Mouse (Mus musculus): ENCODE measurements around the gene Irf9. TPM values are rescaled to one million over a fixed set of nuclear protein-coding genes. Genes with fewer than 3 reads are reported as not detected.

The Irf9 gene
- polyA plus RNA-seq, 1 experiment from 2014 or later: 11.6 TPM

DNA sequence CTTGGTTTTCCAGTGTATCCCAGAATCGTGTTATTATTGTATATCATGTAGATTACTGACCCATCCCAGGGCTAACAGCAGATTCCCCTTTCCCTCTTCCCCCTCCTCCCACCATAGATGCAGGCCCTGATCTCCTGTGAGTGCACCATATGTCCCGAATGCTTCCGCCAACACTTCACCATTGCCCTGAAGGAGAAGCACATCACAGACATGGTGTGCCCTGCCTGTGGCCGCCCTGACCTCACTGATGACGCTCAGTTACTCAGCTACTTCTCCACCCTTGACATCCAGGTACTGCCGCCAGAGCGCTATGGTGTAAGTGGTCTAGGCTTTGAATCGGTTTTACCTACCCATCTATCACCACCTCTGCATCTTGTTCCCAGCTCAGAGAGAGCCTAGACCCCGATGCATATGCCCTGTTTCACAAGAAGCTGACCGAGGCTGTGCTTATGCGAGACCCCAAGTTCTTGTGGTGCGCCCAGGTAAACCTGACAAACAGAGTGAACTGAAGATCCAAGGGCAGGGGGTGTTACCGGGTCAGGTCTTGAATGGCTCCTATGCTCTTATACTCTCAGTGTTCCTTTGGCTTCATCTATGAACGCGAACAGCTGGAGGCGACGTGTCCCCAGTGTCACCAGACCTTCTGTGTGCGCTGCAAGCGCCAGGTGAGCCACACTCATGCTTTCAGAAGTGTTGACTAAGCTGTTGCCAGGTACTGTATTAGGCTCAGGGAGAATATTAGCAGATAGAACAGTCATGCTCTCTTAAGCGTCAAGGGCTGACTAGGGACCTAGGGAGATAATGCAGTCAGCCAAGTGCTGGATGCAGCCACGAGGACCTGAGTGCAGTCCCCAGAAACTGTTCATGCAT lies 4.6 kb upstream of the Irf9 start:
- no peaks in the 10 kb centered on the region for H3K4me1 ChIP-seq (ENCODE audit: control insufficient read depth, insufficient read depth, low read length)
- no peak overlapping the region for H3K9ac ChIP-seq (ENCODE audit: low read depth, low read length)
- no peak overlapping the region for H3K4me3 ChIP-seq (ENCODE audit: low read length)
- no peaks in the 10 kb centered on the region for H3K27me3 ChIP-seq (ENCODE audit: control insufficient read depth, insufficient read depth, low read length)
- H3K9me3 ChIP-seq (ENCODE audit: control insufficient read depth, low read length): no peaks in the 10 kb centered on the region
- 88% methylated on average over 21 of the region's 21 CpGs for WGBS
- H3K36me3 ChIP-seq (ENCODE audit: control insufficient read depth, insufficient read depth, low read length): peaks cover 79% of the 10 kb centered on the region
- no peak for ATAC-seq (ENCODE audit: low FRiP score, low TSS enrichment)
- H3K27ac ChIP-seq (ENCODE audit: low read depth, low read length): no peak overlapping the region
- no peak overlapping the region for H3K4me2 ChIP-seq (replicated peaks; ENCODE audit: low read depth, low read length)

- H3K4me3 ChIP-seq (ENCODE audit: low read length): peak overlapping the region; percentile 33
- peak overlapping the region; percentile 41 for H3K4me2 ChIP-seq (replicated peaks; ENCODE audit: low read depth, low read length)
- H3K9me3 ChIP-seq (ENCODE audit: control insufficient read depth, low read length): no peaks in the 10 kb centered on the region
- WGBS: 13% methylated on average over 19 of the region's 19 CpGs
- peaks cover 5% of the 10 kb centered on the region; the same call in 1 of the 2 replicates for H3K4me1 ChIP-seq (ENCODE audit: control insufficient read depth, insufficient read depth, low read length)
- peak; percentile 91 for ATAC-seq (ENCODE audit: low FRiP score, low TSS enrichment)
- H3K27me3 ChIP-seq (ENCODE audit: control insufficient read depth, insufficient read depth, low read length): no peaks in the 10 kb centered on the region
- peaks cover 65% of the 10 kb centered on the region for H3K36me3 ChIP-seq (ENCODE audit: control insufficient read depth, insufficient read depth, low read length)
- peak overlapping the region; percentile 70 for H3K27ac ChIP-seq (ENCODE audit: low read depth, low read length)
- peak overlapping the region; percentile 52; the same call in 1 of the 2 replicates for H3K9ac ChIP-seq (ENCODE audit: low read depth, low read length)
These were observed 534 bp downstream of the Irf9 start for GRCm38 (mm10) chr14:55603633-55604576.

DNA sequence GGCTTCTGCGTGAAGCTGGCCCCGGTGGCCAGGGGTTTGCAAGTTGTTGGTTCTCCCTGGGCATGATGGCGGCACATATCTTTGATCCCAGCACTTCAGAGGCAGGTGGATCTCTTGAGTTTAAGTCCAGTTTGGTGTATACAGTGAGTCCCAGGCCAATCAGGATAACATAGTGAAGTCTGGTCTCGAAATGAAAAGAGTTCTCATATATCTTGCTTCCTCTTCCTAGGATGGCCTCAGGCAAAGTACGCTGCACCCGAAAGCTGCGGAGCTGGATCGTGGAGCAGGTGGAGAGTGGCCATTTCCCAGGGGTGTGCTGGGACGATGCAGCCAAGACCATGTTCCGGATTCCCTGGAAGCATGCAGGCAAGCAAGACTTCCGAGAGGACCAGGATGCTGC lies 1.5 kb downstream of the Irf9 start:
- H3K4me3 ChIP-seq (ENCODE audit: low read length): no peak overlapping the region
- peaks cover 67% of the 10 kb centered on the region for H3K36me3 ChIP-seq (ENCODE audit: control insufficient read depth, insufficient read depth, low read length)
- H3K4me1 ChIP-seq (ENCODE audit: control insufficient read depth, insufficient read depth, low read length): peaks cover 5% of the 10 kb centered on the region; the same call in 1 of the 2 replicates
- 83% methylated on average over 11 of the region's 11 CpGs for WGBS
- no peak overlapping the region for H3K9ac ChIP-seq (ENCODE audit: low read depth, low read length)
- no peaks in the 10 kb centered on the region for H3K27me3 ChIP-seq (ENCODE audit: control insufficient read depth, insufficient read depth, low read length)
- H3K4me2 ChIP-seq (replicated peaks; ENCODE audit: low read depth, low read length): no peak overlapping the region
- H3K27ac ChIP-seq (ENCODE audit: low read depth, low read length): no peak overlapping the region
- no peak for ATAC-seq (ENCODE audit: low FRiP score, low TSS enrichment)
- H3K9me3 ChIP-seq (ENCODE audit: control insufficient read depth, low read length): no peaks in the 10 kb centered on the region

DNA sequence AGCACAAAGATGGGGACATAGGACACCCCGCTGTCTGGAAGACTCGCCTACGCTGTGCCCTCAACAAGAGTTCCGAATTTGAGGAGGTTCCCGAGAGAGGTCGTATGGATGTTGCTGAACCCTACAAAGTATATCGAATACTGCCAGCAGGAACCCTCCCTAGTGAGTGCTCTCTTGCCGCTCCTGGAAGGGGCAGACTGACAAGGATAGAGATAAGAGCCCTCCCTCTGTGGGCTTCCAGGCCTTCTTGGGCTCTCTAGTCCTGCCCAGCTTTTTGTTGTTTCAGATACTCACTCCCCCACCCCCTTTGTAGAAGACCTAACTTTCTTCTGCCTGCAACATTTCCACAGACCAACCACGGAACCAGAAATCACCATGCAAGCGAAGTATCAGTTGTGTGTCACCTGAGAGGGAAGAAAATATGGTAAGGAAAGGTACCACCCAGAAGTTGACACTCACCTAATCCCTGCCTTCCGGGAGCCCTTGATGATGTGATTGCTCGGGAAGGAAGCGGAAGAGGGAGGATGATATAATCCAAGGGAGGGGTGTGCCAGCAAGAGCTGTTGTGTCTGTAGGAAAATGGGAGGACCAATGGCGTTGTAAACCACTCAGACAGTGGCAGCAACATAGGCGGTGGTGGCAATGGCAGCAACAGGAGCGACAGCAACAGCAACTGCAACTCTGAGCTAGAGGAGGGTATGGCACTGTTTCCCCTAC lies 2.5 kb downstream of the Irf9 start:
- no peak for ATAC-seq (ENCODE audit: low FRiP score, low TSS enrichment)
- H3K36me3 ChIP-seq (ENCODE audit: control insufficient read depth, insufficient read depth, low read length): peaks cover 58% of the 10 kb centered on the region
- H3K27ac ChIP-seq (ENCODE audit: low read depth, low read length): no peak overlapping the region
- 92% methylated on average over 16 of the region's 16 CpGs for WGBS
- H3K9me3 ChIP-seq (ENCODE audit: control insufficient read depth, low read length): no peaks in the 10 kb centered on the region
- no peak overlapping the region for H3K9ac ChIP-seq (ENCODE audit: low read depth, low read length)
- H3K4me1 ChIP-seq (ENCODE audit: control insufficient read depth, insufficient read depth, low read length): peaks cover 5% of the 10 kb centered on the region; the same call in 1 of the 2 replicates
- no peak overlapping the region for H3K4me2 ChIP-seq (replicated peaks; ENCODE audit: low read depth, low read length)
- no peaks in the 10 kb centered on the region for H3K27me3 ChIP-seq (ENCODE audit: control insufficient read depth, insufficient read depth, low read length)
- no peak overlapping the region for H3K4me3 ChIP-seq (ENCODE audit: low read length)

GRCm38 (mm10) chr14:55608339-55608738 lies 5.0 kb downstream of the Irf9 start:
- no peaks in the 10 kb centered on the region for H3K9me3 ChIP-seq (ENCODE audit: control insufficient read depth, low read length)
- H3K27ac ChIP-seq (ENCODE audit: low read depth, low read length): no peak overlapping the region
- H3K4me1 ChIP-seq (ENCODE audit: control insufficient read depth, insufficient read depth, low read length): peaks cover 5% of the 10 kb centered on the region; the same call in 1 of the 2 replicates
- no peak overlapping the region for H3K4me3 ChIP-seq (ENCODE audit: low read length)
- no peaks in the 10 kb centered on the region for H3K27me3 ChIP-seq (ENCODE audit: control insufficient read depth, insufficient read depth, low read length)
- no peak for ATAC-seq (ENCODE audit: low FRiP score, low TSS enrichment)
- H3K9ac ChIP-seq (ENCODE audit: low read depth, low read length): no peak overlapping the region; the same call in 1 of the 2 replicates
- WGBS: 94% methylated on average over 6 of the region's 6 CpGs
- H3K36me3 ChIP-seq (ENCODE audit: control insufficient read depth, insufficient read depth, low read length): peaks cover 41% of the 10 kb centered on the region
- H3K4me2 ChIP-seq (replicated peaks; ENCODE audit: low read depth, low read length): no peak overlapping the region

DNA sequence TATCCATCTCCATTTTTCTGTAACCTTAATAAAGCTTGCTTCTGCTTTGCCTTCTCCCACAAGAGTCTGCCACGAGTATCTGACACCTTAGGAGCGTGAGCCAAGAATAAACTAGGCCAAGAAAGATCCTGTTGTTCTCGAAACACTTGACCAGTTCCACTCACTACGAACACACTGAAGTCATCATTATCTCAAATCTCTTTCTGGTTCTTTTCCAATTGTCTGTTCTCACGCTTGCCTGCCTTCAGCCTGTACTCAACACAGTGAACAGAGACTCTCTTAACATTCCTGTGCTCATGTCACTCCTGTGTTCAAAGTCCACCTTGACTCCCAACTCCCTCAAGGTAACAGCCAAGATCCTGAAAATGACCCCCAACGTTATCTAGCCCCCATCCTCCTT lies 10.0 kb downstream of the Irf9 start:
- no peak overlapping the region for H3K27ac ChIP-seq (ENCODE audit: low read depth, low read length)
- H3K27me3 ChIP-seq (ENCODE audit: control insufficient read depth, insufficient read depth, low read length): no peaks in the 10 kb centered on the region
- H3K9me3 ChIP-seq (ENCODE audit: control insufficient read depth, low read length): no peaks in the 10 kb centered on the region
- no peak overlapping the region for H3K4me3 ChIP-seq (ENCODE audit: low read length)
- 67% methylated on average over 6 of the region's 6 CpGs for WGBS
- ATAC-seq (ENCODE audit: low FRiP score, low TSS enrichment): no peak
- no peaks in the 10 kb centered on the region for H3K4me1 ChIP-seq (ENCODE audit: control insufficient read depth, insufficient read depth, low read length)
- H3K4me2 ChIP-seq (replicated peaks; ENCODE audit: low read depth, low read length): no peak overlapping the region
- H3K36me3 ChIP-seq (ENCODE audit: control insufficient read depth, insufficient read depth, low read length): peaks cover 15% of the 10 kb centered on the region
- H3K9ac ChIP-seq (ENCODE audit: low read depth, low read length): no peak overlapping the region

DNA sequence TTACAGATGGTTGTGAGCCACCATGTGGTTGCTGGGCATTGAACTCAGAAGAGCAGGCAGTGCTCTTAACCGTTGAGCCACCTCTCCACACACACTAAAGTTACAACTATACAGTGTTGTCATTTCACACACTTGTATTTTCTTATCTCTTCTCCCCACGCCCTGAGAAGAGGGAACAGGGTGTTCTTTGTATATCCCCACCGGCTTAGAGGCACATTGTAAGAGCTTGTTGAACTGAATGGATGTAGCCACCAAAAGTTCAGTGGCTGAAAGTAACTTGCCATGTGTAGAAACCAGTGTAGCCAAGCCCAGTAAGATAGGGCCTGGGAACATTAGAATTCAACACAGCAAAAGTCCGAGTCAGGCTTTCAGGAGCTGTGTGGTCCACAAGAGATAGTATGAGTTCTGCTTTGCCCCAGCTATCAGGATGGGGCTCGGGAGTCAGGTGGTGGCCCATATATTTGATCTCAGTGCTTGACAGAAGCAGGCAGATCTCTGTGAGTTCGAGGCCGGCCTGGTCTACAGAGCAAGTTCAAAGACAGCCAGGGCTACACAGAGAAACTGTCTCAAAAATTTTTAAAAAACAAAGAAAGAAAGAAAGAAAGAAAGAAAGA lies 11.3 kb downstream of the Irf9 start:
- no peak overlapping the region for H3K4me3 ChIP-seq (ENCODE audit: low read length)
- no peak overlapping the region for H3K4me2 ChIP-seq (replicated peaks; ENCODE audit: low read depth, low read length)
- H3K9me3 ChIP-seq (ENCODE audit: control insufficient read depth, low read length): no peaks in the 10 kb centered on the region
- H3K4me1 ChIP-seq (ENCODE audit: control insufficient read depth, insufficient read depth, low read length): no peaks in the 10 kb centered on the region
- H3K27me3 ChIP-seq (ENCODE audit: control insufficient read depth, insufficient read depth, low read length): no peaks in the 10 kb centered on the region
- H3K36me3 ChIP-seq (ENCODE audit: control insufficient read depth, insufficient read depth, low read length): peaks cover 2% of the 10 kb centered on the region
- 77% methylated on average over 7 of the region's 7 CpGs for WGBS
- ATAC-seq (ENCODE audit: low FRiP score, low TSS enrichment): no peak
- no peak overlapping the region for H3K9ac ChIP-seq (ENCODE audit: low read depth, low read length)
- no peak overlapping the region for H3K27ac ChIP-seq (ENCODE audit: low read depth, low read length)

DNA sequence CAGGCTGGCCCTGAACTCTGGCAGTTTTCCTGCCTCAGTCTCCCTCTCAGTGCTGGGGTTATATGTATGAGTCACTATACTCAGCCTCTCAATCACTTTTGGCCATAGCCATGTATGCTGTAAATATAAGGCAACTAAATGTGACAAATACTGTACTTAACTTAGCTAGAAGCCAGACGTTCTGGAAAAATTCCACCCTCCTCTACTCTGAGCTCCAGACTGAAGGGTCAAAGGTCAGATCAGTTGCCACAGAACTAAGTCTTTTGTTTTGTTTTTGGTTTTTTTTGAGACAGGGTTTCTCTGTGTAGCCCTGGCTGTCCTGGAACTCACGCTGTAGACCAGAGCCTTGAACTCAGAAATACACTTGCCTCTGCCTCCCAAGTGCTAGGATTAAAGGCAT lies 12.5 kb downstream of the Irf9 start:
- H3K27ac ChIP-seq (ENCODE audit: low read depth, low read length): no peak overlapping the region
- H3K4me3 ChIP-seq (ENCODE audit: low read length): no peak overlapping the region
- H3K9ac ChIP-seq (ENCODE audit: low read depth, low read length): no peak overlapping the region
- no peaks in the 10 kb centered on the region for H3K4me1 ChIP-seq (ENCODE audit: control insufficient read depth, insufficient read depth, low read length)
- no peaks in the 10 kb centered on the region for H3K27me3 ChIP-seq (ENCODE audit: control insufficient read depth, insufficient read depth, low read length)
- WGBS: 48% methylated on average over 2 of the region's 2 CpGs
- no peak for ATAC-seq (ENCODE audit: low FRiP score, low TSS enrichment)
- no peaks in the 10 kb centered on the region for H3K9me3 ChIP-seq (ENCODE audit: control insufficient read depth, low read length)
- H3K4me2 ChIP-seq (replicated peaks; ENCODE audit: low read depth, low read length): no peak overlapping the region
- no peaks in the 10 kb centered on the region; the same call in 1 of the 2 replicates for H3K36me3 ChIP-seq (ENCODE audit: control insufficient read depth, insufficient read depth, low read length)

Measured in kidney, embryonic 14.5 days (tissue).